Mouse (Mus musculus) forebrain, embryonic 15.5 days (tissue): ENCODE data around the gene Irs1. TPM values are rescaled to one million over a fixed set of nuclear protein-coding genes. Genes with fewer than 3 reads are reported as not detected.

Experiments used
- ATAC-seq: fragments of 200-750 bp; cut with Nextera tagmentation; replicated peaks from 2 replicates; pipeline ENCODE4 v1.8.0; 2017; ENCODE audit warnings: mild to moderate bottlenecking, moderate TSS enrichment, moderate library complexity
- H3K27ac ChIP-seq: fragments of 300-500 bp; sonication (generic); replicated peaks from 2 replicates; pipeline ENCODE4 v1.5.1; 2015; ENCODE audit warnings: mild to moderate bottlenecking, inconsistent platforms
- H3K27me3 ChIP-seq: fragments of 300-500 bp; sonication (generic); 2 replicates; pipeline ENCODE4 v1.6.1; 2015; ENCODE audit warnings: inconsistent platforms
- H3K36me3 ChIP-seq: fragments of 300-500 bp; sonication (generic); 2 replicates; pipeline ENCODE4 v1.6.1; 2015; ENCODE audit warnings: mild to moderate bottlenecking, inconsistent platforms
- H3K4me1 ChIP-seq: fragments of 300-500 bp; sonication (generic); 2 replicates; pipeline ENCODE4 v1.6.1; 2015; ENCODE audit warnings: inconsistent platforms
- H3K4me2 ChIP-seq: fragments of 300-500 bp; sonication (generic); replicated peaks from 2 replicates; pipeline ENCODE4 v1.6.1; 2015; ENCODE audit warnings: mild to moderate bottlenecking, inconsistent platforms
- H3K4me3 ChIP-seq: fragments of 300-500 bp; sonication (generic); 2 replicates; pipeline ENCODE4 v1.5.1; 2015; ENCODE audit warnings: mild to moderate bottlenecking, inconsistent platforms
- H3K9ac ChIP-seq: fragments of 300-500 bp; sonication (generic); replicated peaks from 2 replicates; pipeline ENCODE4 v1.6.1; 2015; ENCODE audit warnings: mild to moderate bottlenecking, inconsistent platforms
- H3K9me3 ChIP-seq: fragments of 300-500 bp; sonication (generic); 2 replicates; pipeline ENCODE4 v1.6.1; 2016; ENCODE audit warnings: inconsistent platforms
- WGBS: fragments of 180-500 bp; shearing (Covaris S2); methylation state at CpG from one replicate; pipeline ENCODE4 v1.1.7; 2015; ENCODE audit warnings: mixed read lengths; 5-methylcytosine and 5-hydroxymethylcytosine counted together
- polyA plus RNA-seq: library from polyadenylated mRNA; unstranded; fragments of >200 nt; fragmentation: Nextera tagmentation; extraction: Ambion mirVana; gene quantifications from 2 replicates; pipeline ENCODE4 v1.2.1, GENCODE M21; 2015

Irs1 gene
- polyA plus RNA-seq, 1 experiment from 2014 or later, result 9.1 TPM

DNA sequence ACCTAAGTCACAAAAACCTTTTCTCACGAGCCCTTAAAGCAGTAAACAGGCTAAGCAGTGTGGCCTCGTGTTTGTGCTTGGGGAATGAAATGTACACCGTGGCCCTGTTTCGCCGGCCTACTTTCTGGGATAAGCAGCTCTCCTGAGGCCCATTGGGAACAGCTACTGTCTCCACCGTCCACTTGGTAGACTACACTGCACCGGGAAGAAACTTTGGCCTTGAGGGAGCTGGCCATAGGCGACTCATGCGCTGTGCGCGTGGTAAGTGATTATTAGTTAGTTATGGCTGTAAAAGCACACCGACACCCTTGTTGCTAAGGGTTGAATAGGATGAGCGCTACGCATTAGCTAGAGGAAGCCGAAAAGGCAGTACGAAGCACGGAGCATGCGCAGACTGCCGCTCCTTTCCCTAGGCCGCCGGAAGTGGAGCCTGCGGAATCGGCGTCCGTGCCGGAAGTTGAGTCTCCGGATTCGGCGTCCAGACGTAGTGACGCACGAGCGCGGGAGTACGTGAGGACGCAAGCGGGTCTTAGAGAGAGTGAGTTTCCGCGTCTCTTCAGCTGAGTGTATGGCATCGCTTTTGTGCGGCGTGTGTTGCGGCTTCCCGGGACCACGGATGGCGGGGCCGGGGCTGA is 25.0 kb upstream of the Irs1 start, which contains the start of gene Rhbdd1:
Rhbdd1 (plus strand) TSS at position 342 of the 635 bp plus-strand sequence.
- Histone ChIP-seq H3K9ac (peak within 1 kb of the TSS; percentile 98), H3K4me2 (peak within 1 kb of the TSS; percentile 76), H3K27ac (peak within 1 kb of the TSS; percentile 98), H3K4me1 (peaks cover 28% of the 10 kb centered on the region), H3K4me3 (peak within 1 kb of the TSS; percentile 99), H3K36me3 (no peaks in the 10 kb centered on the region), H3K27me3 (no peaks in the 10 kb centered on the region), H3K9me3 (no peaks in the 10 kb centered on the region)
- ATAC-seq, result peak; percentile 99
- 6% methylated on average over 47 of the region's 47 CpGs for WGBS

DNA sequence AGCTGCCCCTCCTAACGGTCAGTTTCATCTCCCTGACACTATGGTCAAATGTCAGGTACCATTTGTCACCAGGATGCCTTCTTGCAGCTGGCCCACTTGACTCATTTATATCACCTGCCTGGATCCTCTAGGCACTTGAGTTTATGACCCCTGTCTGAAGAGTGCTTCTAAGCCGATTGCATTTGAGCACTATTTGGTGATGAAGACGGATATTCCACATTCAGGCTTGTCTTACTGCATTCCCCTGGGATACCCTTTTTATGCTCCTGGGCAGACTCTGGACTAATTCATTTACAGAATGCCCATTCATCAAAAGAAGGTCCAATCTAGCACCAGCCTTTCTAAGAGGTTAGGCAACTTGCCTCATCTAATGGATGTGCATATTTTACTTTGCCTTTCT is 13.3 kb upstream of the Irs1 start:
- WGBS, result 78% methylated on average over 3 of the region's 3 CpGs
- Histone ChIP-seq H3K9ac (no peak overlapping the region), H3K4me1 (no peaks in the 10 kb centered on the region), H3K27me3 (no peaks in the 10 kb centered on the region), H3K4me3 (no peak overlapping the region), H3K9me3 (no peaks in the 10 kb centered on the region), H3K27ac (no peak overlapping the region), H3K4me2 (no peak overlapping the region), H3K36me3 (no peaks in the 10 kb centered on the region)
- ATAC-seq, result no peak

DNA sequence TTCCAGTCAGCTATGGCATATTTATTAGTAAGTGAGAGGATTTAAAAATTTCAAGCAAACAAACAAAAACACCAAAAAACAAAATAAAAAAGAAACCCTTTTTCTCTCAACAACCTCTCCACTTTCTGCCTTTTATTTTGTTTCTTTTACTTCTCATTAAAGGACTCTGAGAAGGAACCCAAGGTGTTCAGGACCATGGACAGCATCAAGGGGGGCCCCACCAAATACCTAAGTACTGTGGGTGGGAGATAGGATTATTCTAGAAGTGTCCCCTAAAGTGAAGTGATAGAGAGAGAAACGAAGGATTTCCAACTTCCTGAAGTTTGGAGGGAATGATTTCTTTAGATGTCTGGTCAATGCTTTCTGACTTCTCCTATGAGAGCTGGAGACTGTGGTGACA is 7.4 kb upstream of the Irs1 start:
- 0 out of 2 replicates have a peak, but pooled peaks cover 5% of the 10 kb centered on the region for H3K4me1 ChIP-seq
- no peak overlapping the region for H3K9ac ChIP-seq
- H3K27ac ChIP-seq, result no peak overlapping the region
- H3K36me3 ChIP-seq, result no peaks in the 10 kb centered on the region
- H3K4me2 ChIP-seq, result no peak overlapping the region
- 51% methylated on average over 1 of the region's 1 CpGs for WGBS
- no peaks in the 10 kb centered on the region for H3K9me3 ChIP-seq
- no peak for ATAC-seq
- H3K27me3 ChIP-seq, result no peaks in the 10 kb centered on the region
- H3K4me3 ChIP-seq, result no peak overlapping the region

DNA sequence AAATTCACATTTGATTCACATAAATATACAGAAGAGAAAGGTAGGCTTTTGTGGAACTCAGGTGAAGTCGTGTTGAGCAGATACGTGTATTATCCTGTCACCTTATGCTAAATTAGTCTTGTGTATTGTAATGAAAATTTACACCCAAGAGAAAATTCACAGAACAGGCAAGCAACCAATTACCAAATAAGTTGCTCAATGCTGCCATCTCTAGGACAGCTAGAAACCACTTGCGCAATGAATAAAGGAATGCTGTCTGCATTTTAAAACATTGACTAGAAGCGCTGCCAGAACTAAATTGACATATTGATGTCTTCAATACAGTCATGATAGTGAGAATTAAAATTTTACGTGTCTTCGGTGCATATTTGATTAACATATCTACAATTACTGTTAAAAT is 2.9 kb upstream of the Irs1 start:
- no peaks in the 10 kb centered on the region for H3K27me3 ChIP-seq
- H3K4me3 ChIP-seq, result no peak overlapping the region
- ATAC-seq, result no peak
- H3K9ac ChIP-seq, result no peak overlapping the region
- no peaks in the 10 kb centered on the region for H3K9me3 ChIP-seq
- H3K27ac ChIP-seq, result no peak overlapping the region
- peaks cover 31% of the 10 kb centered on the region for H3K4me1 ChIP-seq
- H3K4me2 ChIP-seq, result no peak overlapping the region
- 7% methylated on average over 6 of the region's 6 CpGs for WGBS
- H3K36me3 ChIP-seq, result no peaks in the 10 kb centered on the region

DNA sequence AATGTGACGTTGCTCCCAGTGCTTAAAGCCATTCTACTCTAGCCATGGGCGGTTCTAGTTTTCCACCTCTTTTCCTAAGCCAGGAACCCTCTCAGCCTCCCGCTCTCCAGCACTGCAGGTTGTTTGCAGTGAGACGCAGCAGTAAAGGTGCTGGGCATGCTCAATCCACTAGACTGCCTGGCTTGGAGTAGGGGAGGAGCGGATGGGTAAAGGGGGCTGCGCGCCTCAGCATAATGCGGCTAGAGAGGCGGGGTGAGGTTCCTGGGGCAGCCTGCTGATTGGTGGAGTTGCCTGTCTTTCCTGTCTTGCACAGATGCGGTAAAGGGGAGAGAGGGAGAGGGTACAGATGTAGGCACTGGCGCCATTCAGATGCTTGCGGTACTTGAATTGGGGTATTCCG is 1.6 kb upstream of the Irs1 start:
- Histone ChIP-seq H3K9ac (peak overlapping the region; percentile 30), H3K4me2 (peak overlapping the region; percentile 76), H3K9me3 (no peaks in the 10 kb centered on the region), H3K4me3 (peak overlapping the region; percentile 84), H3K27ac (peak overlapping the region; percentile 71), H3K36me3 (no peaks in the 10 kb centered on the region), H3K27me3 (no peaks in the 10 kb centered on the region), H3K4me1 (peaks cover 44% of the 10 kb centered on the region)
- peak; percentile 75 for ATAC-seq
- under 1% methylated on average over 13 of the region's 13 CpGs for WGBS

DNA sequence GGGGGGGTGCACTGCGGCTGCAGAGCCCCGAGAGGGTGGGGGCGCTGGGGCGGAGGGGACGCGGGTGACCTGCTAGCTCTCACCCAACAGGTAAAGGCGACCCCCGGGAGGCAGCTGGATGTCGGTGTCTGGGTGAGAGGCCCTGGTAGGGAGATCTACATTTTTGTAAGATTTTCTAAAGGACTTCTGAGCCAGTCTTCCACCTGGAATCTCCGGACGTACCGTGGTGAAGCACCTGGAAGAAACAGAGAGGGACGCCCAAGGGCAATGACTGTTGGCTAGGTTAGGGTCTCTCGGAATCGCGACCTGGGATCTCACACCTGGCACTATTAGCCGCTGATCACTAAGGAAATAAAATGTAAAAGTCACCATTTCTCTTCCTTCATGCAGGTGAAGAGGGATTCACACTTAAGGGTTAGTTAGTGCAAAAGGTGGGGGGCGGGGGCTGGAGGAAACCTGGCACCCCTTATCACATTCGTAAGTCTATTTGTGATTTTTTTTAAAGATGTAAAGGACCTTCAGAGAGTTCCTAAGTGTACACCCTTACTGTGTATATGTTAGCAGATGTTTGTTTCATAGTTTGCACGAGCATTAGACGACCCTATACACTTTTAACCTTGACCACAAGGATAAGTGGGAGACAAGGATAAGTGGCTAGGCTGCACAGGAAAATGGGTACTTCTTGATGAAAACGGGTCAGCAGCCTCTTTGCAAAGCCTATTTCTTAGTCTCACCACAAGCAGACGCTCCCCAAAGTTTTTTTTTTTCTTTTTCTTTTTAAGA is 905 bp upstream of the Irs1 start:
- Histone ChIP-seq H3K4me1 (peaks cover 51% of the 10 kb centered on the region), H3K9ac (peak overlapping the region; percentile 95), H3K36me3 (no peaks in the 10 kb centered on the region), H3K4me2 (peak overlapping the region; percentile 76), H3K27ac (peak overlapping the region; percentile 99), H3K4me3 (peak overlapping the region; percentile 84), H3K9me3 (no peaks in the 10 kb centered on the region), H3K27me3 (no peaks in the 10 kb centered on the region)
- no peak for ATAC-seq
- WGBS, result under 1% methylated on average over 23 of the region's 23 CpGs

DNA sequence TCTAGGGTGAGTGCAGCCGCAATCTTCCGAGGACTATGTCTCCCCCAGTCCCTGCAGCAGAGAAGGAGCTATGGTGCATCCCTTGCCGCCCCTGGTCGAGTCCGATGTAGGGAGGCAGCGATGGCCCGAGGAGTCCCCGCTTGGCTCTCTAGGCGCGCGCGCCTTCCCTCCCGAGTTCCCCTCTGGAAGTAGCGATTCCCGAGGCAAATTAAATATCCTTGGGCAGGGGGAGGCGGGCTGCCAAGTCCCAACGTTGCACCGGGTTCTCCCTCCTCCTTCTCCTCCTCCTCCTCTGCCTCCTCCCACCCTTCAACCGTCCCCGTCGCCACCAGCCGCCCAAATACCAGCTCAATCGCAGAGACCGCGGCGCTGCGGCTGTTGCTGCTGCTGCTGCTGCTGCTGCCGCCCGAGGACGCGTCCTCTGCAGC is 479 bp downstream of the Irs1 start:
- WGBS, result under 1% methylated on average over 31 of the region's 31 CpGs
- H3K27me3 ChIP-seq, result no peaks in the 10 kb centered on the region
- no peaks in the 10 kb centered on the region for H3K9me3 ChIP-seq
- H3K4me3 ChIP-seq, result peak overlapping the region; percentile 84
- ATAC-seq, result peak; percentile 69
- H3K4me2 ChIP-seq, result peak overlapping the region; percentile 76
- H3K27ac ChIP-seq, result peak overlapping the region; percentile 99
- no peaks in the 10 kb centered on the region for H3K36me3 ChIP-seq
- peaks cover 63% of the 10 kb centered on the region for H3K4me1 ChIP-seq
- peak overlapping the region; percentile 95 for H3K9ac ChIP-seq

DNA sequence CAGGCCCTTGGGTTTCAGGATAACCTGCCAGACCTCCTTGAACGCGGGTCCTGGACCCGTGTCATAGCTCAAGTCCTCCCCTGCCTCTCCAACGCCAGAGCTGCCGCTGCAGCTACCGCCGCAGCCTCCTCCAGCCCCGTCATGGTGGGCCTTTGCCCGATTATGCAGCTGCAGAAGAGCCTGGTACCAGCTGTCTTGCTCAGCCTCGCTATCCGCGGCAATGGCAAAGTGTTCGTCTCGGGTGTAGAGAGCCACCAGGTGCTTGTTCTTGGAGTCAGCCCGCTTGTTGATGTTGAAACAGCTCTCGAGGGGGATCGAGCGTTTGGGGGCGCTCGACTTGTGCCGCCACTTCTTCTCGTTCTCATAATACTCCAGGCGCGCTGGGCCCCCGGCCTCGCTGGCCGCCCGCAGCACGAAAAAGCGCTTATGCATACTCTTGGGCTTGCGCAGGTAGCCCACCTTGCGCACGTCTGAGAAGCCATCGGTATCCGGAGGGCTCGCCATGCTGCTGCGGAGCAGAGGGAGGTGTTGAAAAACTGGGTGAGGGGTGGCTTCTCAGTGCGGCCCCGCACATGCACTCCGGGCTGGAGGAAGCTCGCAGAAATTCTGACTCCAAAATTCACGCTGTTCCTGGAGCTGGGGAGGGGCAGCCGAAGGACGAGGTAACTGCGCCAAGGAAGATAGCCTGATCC is 1.1 kb downstream of the Irs1 start:
- peak overlapping the region; percentile 84 for H3K4me3 ChIP-seq
- peak; percentile 7 for ATAC-seq

DNA sequence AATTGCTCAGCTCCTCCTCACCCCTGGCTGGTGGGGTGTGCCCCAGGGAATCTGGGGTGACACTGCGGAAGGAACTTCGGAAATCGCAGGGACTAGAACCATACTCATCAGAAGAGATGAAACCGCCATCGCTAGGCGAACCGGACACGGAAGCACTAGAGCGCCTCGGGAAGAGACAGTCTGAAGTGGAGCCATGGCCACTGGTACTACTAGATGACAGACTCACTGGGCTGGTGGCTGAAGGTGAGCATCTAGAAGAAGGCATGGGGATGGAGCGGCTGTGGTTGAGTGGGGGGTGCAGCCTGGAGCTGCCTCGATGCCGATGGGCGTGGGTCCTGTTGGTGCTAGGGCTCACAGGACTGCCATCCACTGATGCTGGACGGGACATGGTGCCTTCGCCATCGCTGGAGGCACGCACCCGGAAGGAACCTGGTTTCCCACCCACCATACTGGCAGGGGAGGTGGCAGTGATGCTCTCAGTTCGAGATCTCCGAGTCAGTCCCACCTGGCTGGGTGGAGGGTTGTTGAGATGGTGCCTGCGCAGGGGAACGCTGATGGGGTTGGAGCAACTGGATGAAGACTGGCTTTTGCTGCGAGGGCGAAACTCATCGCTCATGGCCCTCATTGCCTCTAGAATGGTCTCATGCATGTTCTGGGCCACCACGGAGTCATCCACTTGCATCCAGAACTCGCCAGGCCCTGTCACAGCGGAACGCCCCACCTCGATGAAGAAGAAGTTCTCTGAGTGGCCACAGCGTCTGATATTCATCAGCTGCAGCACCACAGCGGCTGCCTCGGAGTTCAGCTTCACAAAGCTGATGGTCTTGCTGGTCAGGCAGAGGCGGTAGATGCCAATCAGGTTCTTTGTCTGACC is 1.9 kb downstream of the Irs1 start:
- no peaks in the 10 kb centered on the region for H3K9me3 ChIP-seq
- peak overlapping the region; percentile 99 for H3K27ac ChIP-seq
- H3K4me3 ChIP-seq, result peak overlapping the region; percentile 84
- H3K27me3 ChIP-seq, result no peaks in the 10 kb centered on the region
- H3K4me2 ChIP-seq, result peak overlapping the region; percentile 76
- H3K36me3 ChIP-seq, result no peaks in the 10 kb centered on the region
- peak overlapping the region; percentile 95 for H3K9ac ChIP-seq
- 69% methylated on average over 35 of the region's 35 CpGs for WGBS
- ATAC-seq, result no peak
- H3K4me1 ChIP-seq, result peaks cover 75% of the 10 kb centered on the region

More for the DNA sequence above, 1.1 kb downstream of the Irs1 start:
- no peaks in the 10 kb centered on the region for H3K27me3 ChIP-seq
- no peaks in the 10 kb centered on the region for H3K9me3 ChIP-seq
- WGBS, result under 1% methylated on average over 45 of the region's 45 CpGs
- H3K27ac ChIP-seq, result peak overlapping the region; percentile 99
- H3K4me1 ChIP-seq, result peaks cover 68% of the 10 kb centered on the region
- peak overlapping the region; percentile 95 for H3K9ac ChIP-seq
- H3K4me2 ChIP-seq, result peak overlapping the region; percentile 76
- H3K36me3 ChIP-seq, result no peaks in the 10 kb centered on the region

DNA sequence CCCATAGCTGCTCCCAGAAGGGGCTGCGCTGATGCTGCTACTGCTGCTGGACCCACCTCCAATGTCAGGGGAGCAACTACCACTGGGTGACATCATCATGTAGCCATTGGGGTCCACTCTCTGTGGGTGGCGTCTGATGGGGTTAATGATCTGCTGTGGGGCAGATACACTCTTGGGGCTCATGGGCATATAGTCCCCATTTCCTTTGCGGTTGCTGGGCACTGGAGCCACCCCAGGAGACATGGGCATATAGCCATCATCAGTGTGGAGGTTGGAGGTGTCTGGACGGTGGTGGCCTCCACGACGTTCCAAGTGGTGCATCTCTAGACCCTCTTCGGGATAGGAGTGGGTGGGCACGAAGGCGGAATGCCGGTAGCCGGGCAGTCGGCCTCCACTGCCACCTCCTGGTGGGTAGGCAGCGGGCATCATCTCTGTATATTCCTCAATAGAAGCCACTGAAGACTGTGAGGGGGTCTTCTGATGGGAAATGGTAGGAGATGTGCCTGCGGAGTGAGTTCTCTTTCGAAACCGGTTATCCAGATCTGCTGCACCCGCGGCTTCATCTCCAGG is 2.7 kb downstream of the Irs1 start:
- Histone ChIP-seq H3K4me3 (peak overlapping the region; percentile 84), H3K9ac (no peak overlapping the region), H3K4me2 (peak overlapping the region; percentile 76), H3K36me3 (no peaks in the 10 kb centered on the region), H3K9me3 (no peaks in the 10 kb centered on the region), H3K27ac (no peak overlapping the region), H3K27me3 (no peaks in the 10 kb centered on the region), H3K4me1 (peaks cover 77% of the 10 kb centered on the region)
- no peak for ATAC-seq
- WGBS, result 92% methylated on average over 18 of the region's 18 CpGs

DNA sequence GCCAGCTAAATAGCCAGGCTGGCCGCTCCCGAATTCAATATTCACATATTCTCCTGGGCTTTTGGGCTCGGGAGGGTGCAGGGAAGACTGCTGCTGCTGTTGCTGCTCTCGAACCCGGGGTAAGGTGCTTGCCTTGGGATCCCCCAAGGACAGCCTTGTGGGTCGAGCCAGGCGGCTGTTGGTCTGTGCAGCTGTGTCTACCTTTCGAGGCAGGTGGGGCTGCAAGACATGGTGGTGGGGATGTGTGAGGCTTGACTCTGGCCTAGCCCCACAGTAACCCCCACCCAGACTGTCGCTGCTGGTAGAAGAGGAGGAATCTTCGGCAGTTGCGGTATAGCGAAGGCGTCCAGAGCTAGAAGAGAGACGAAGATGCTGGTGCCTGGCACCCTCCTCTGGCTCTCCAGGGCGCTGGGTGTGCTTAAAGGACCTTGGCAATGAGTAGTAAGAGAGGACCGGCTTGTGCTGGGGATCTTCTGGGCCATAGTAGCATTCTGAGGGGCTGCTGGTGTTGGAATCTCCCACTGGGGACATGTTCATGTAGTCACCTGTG is 3.4 kb downstream of the Irs1 start:
- Histone ChIP-seq H3K4me3 (peak overlapping the region; percentile 84), H3K4me2 (peak overlapping the region; percentile 76), H3K27ac (no peak overlapping the region), H3K9ac (peak overlapping the region; percentile 49), H3K27me3 (no peaks in the 10 kb centered on the region), H3K4me1 (peaks cover 71% of the 10 kb centered on the region), H3K9me3 (no peaks in the 10 kb centered on the region), H3K36me3 (no peaks in the 10 kb centered on the region)
- WGBS, result 88% methylated on average over 16 of the region's 16 CpGs
- no peak for ATAC-seq
